ENCODE assay signal across 8 mouse cellular contexts in the genomic region with DNA sequence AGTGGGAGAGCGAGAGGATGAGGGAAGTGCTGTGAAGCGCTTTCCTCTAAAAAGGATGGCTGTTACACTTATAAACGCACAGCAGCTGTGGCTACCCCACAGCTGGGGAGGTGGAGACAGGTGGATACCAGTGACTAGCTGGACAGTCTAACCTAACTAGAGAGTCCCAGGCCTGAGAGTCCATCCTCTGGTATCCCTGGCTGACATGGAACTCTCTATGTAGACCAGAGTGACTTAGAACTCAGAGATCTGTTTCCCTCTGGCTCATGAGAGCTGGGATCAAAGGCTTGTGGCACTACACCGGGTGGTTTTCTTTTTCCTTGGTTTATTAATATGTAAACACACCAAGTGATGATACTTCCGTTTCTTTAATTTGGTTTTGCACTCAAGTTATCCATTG. TPM values are rescaled to one million over a fixed set of nuclear protein-coding genes. Genes with fewer than 3 reads are reported as not detected.
DNase-seq lines count a peak whose midpoint lies in the region; ATAC-seq and TF ChIP-seq lines count a peak whose summit lies in the region.

No protein-coding gene starts in this region.

- peaks cover 16% of the 10 kb centered on the region for H3K36me3 ChIP-seq in erythroblast, embryonic 14.5 days (ENCODE audit: control insufficient read depth)
- peaks cover 4% of the 10 kb centered on the region for H3K36me3 ChIP-seq in myocyte (ENCODE audit: control insufficient read depth, insufficient read depth)

- peaks cover 4% of the 10 kb centered on the region for H3K27me3 ChIP-seq in erythroblast, embryonic 14.5 days (ENCODE audit: control insufficient read depth)
- H3K27me3 ChIP-seq in myocyte (ENCODE audit: control insufficient read depth, insufficient read depth, insufficient read length): peaks cover 7% of the 10 kb centered on the region

- no peak for TF ChIP-seq POLR2A in myocyte (IDR thresholded peaks at IDR 0.05; ENCODE audit: insufficient read length, low read depth)

- peaks cover 18% of the 10 kb centered on the region for H3K4me1 ChIP-seq in erythroblast, embryonic 14.5 days (ENCODE audit: control insufficient read depth)

- H3K4me3 ChIP-seq in erythroblast, embryonic 14.5 days (replicated peaks): peak overlapping the region; percentile 76
- peak overlapping the region; percentile 44 for H3K4me3 ChIP-seq in myocyte

- H3ac ChIP-seq in myocyte (ENCODE audit: control insufficient read depth, insufficient read length): no peak overlapping the region

- peak; percentile 14 to 31 for DNase-seq in right cerebral cortex, adult 2 months (ENCODE audit: low spot score in 2 of 2)
- DNase-seq in right cerebral cortex, postnatal 25 days: no peak
- DNase-seq in gastrocnemius, postnatal 25 days: no peak
- no peak for DNase-seq in c-Kit-positive CD71-positive TER-119-positive erythroid progenitor cells, embryonic 14.5 days (ENCODE audit: low spot score)

- peak overlapping the region; percentile 68 for H3K4me2 ChIP-seq in myocyte (ENCODE audit: low read depth)

- peaks cover 6% of the 10 kb centered on the region for H3K79me2 ChIP-seq in myocyte (ENCODE audit: control insufficient read depth, insufficient read depth)

- ATAC-seq in erythroblast, adult 5-6 weeks (replicated peaks; ENCODE audit: low FRiP score, poor library complexity, severe bottlenecking): no peak
- ATAC-seq in inflammation-experienced regulatory T-cells, adult 6 months: peak; percentile 15

- peaks cover 14% of the 10 kb centered on the region for H3K9me3 ChIP-seq in erythroblast, embryonic 14.5 days (ENCODE audit: control insufficient read depth, low read length)

TF ChIP-seq in myocyte, 11 proteins besides CTCF, POLR2A, EP300 and RAD21:
- no peak for TF ChIP-seq SRF (IDR thresholded peaks at IDR 0.05; ENCODE audit: control insufficient read depth, insufficient read length, low read depth)
- TF ChIP-seq POLR2AphosphoS2 (IDR thresholded peaks at IDR 0.05; ENCODE audit: insufficient read length, low read depth): no peak
- no peak for TF ChIP-seq MAX (IDR thresholded peaks at IDR 0.05; ENCODE audit: low read depth)
- no peak for TF ChIP-seq MYOD1 (IDR thresholded peaks at IDR 0.05; ENCODE audit: control insufficient read depth in 1 of 3, insufficient read length in 2 of 3, low read depth in 2 of 3)
- TF ChIP-seq TCF3 (IDR thresholded peaks at IDR 0.05; ENCODE audit: insufficient read length, low read depth): no peak
- no peak for TF ChIP-seq REST (IDR thresholded peaks at IDR 0.05; ENCODE audit: insufficient read depth, insufficient read length)
- no peak for TF ChIP-seq CEBPB (IDR thresholded peaks at IDR 0.05; ENCODE audit: insufficient read depth, poor library complexity, severe bottlenecking)
- TF ChIP-seq E2F4 (IDR thresholded peaks at IDR 0.05; ENCODE audit: insufficient read depth): no peak
- TF ChIP-seq TCF12 (IDR thresholded peaks at IDR 0.05; ENCODE audit: insufficient read depth, poor library complexity, severe bottlenecking): no peak

RNA-seq across cellular contexts. Expression of gene Cmtr2, which starts 1.7 kb away (rescaled TPM):
- 0.03 TPM in 1 of 2 replicates, not detected in the other for polyA plus RNA-seq in erythroblast, embryonic 14.5 days (2012)
- 2.9 and 3.5 TPM in 2 replicates for total RNA-seq in erythroblast, adult 5-6 weeks (2015; ENCODE audit: low replicate concordance)
- total RNA-seq in erythroblast, adult 5-6 weeks (2017; ENCODE audit: low replicate concordance): 2.0 and 2.2 TPM in 2 replicates
- polyA plus RNA-seq in inflammation-experienced regulatory T-cells, adult 6 months (2017; shearing (Covaris generic)): 1 to 10 TPM; 5.8 to 9.5 (median 6.9) TPM
- 2.8 TPM for polyA plus RNA-seq in myocyte (2012; fragmentation: generic; extraction: Trizol)
- 1 to 10 TPM; 2.3 to 2.7 TPM for total RNA-seq in gastrocnemius, postnatal 25 days (2021)

RNA-seq across cellular contexts. Expression of gene Calb2, which starts 49.2 kb away (rescaled TPM):
- not detected in 2 replicates for polyA plus RNA-seq in erythroblast, embryonic 14.5 days (2012)
- total RNA-seq in erythroblast, adult 5-6 weeks (2015; ENCODE audit: low replicate concordance): not detected in 2 replicates
- total RNA-seq in erythroblast, adult 5-6 weeks (2017; ENCODE audit: low replicate concordance): not detected in 2 replicates
- not detected for polyA plus RNA-seq in inflammation-experienced regulatory T-cells, adult 6 months (2017; shearing (Covaris generic))
- polyA plus RNA-seq in myocyte (2012; fragmentation: generic; extraction: Trizol): not detected
- not detected for total RNA-seq in gastrocnemius, postnatal 25 days (2021)

RNA-seq across cellular contexts. Expression of gene Hydin, which starts 49.6 kb away (rescaled TPM):
- under 0.01 TPM in 1 of 2 replicates, not detected in the other for polyA plus RNA-seq in erythroblast, embryonic 14.5 days (2012)
- 0.19 TPM in 1 of 2 replicates, not detected in the other for total RNA-seq in erythroblast, adult 5-6 weeks (2015; ENCODE audit: low replicate concordance)
- 0.09 TPM in 1 of 2 replicates, not detected in the other for total RNA-seq in erythroblast, adult 5-6 weeks (2017; ENCODE audit: low replicate concordance)
- under 1 TPM in 1 of 3 experiments, not detected in 2; 0.20 TPM for polyA plus RNA-seq in inflammation-experienced regulatory T-cells, adult 6 months (2017; shearing (Covaris generic))
- polyA plus RNA-seq in myocyte (2012; fragmentation: generic; extraction: Trizol): 0.01 TPM
- total RNA-seq in gastrocnemius, postnatal 25 days (2021): under 1 TPM; 0.05 to 0.10 TPM

Comparison
In these comparisons a context has a peak if more than half of its experiments do, and no peak if none do; other contexts are left out.
1. DNase-seq: peak in right cerebral cortex, adult 2 months (2 of 2); none in right cerebral cortex, postnatal 25 days (single experiment), gastrocnemius, postnatal 25 days (single experiment) and c-Kit-positive CD71-positive TER-119-positive erythroid progenitor cells, embryonic 14.5 days (single experiment).